Mouse (Mus musculus) midbrain, embryonic 11.5 days (tissue): ENCODE results near the gene 3110040M04Rik. TPM values are rescaled to one million over a fixed set of nuclear protein-coding genes. Genes with fewer than 3 reads are reported as not detected.

Experiments
- ATAC-seq: fragments of 200-750 bp; cut with Nextera tagmentation; 2 replicates; pipeline ENCODE4 v1.8.0; 2017; ENCODE audit warnings: moderate TSS enrichment, moderate library complexity; ENCODE audit not compliant: low FRiP score
- DNase-seq: peaks from one replicate; pipeline ENCODE4 v3.0.0; 2015; ENCODE audit warnings: low spot score; ENCODE audit errors: missing footprints
- H3K27ac ChIP-seq: fragments of 300-500 bp; sonication (generic); 2 replicates; pipeline ENCODE4 v1.5.1; 2014; ENCODE audit warnings: low read depth, low read length
- H3K27me3 ChIP-seq: fragments of 300-500 bp; sonication (generic); 2 replicates; pipeline ENCODE4 v1.6.1; 2014; ENCODE audit warnings: mild to moderate bottlenecking, low read length, moderate library complexity, mixed read lengths; ENCODE audit not compliant: control insufficient read depth, insufficient read depth
- H3K36me3 ChIP-seq: fragments of 300-500 bp; sonication (generic); 2 replicates; pipeline ENCODE4 v1.6.1; 2014; ENCODE audit warnings: mild to moderate bottlenecking, low read length, moderate library complexity, mixed read lengths; ENCODE audit not compliant: control insufficient read depth, insufficient read depth
- H3K4me1 ChIP-seq: fragments of 300-500 bp; sonication (generic); 2 replicates; pipeline ENCODE4 v1.6.1; 2014; ENCODE audit warnings: low read length; ENCODE audit not compliant: control insufficient read depth, insufficient read depth
- H3K4me2 ChIP-seq: fragments of 300-500 bp; sonication (generic); 2 replicates; pipeline ENCODE4 v1.6.1; 2014; ENCODE audit warnings: mild to moderate bottlenecking, moderate library complexity
- H3K4me3 ChIP-seq: fragments of 300-500 bp; sonication (generic); 2 replicates; pipeline ENCODE4 v1.5.1; 2014; ENCODE audit warnings: low read depth, low read length
- H3K9ac ChIP-seq: fragments of 300-500 bp; sonication (generic); 2 replicates; pipeline ENCODE4 v1.6.1; 2014; ENCODE audit warnings: low read length
- H3K9me3 ChIP-seq: fragments of 300-500 bp; sonication (generic); 2 replicates; pipeline ENCODE4 v1.6.1; 2016; ENCODE audit warnings: low read length; ENCODE audit not compliant: control insufficient read depth
- WGBS: fragments of 180-500 bp; shearing (Covaris S2); extraction: QIAGEN DNeasy Blood & Tissue Kit; methylation state at CpG from one replicate; pipeline ENCODE4 v1.1.7; 2014; 5-methylcytosine and 5-hydroxymethylcytosine counted together
- polyA plus RNA-seq: library from polyadenylated mRNA; unstranded; fragments of >200 nt; fragmentation: Nextera tagmentation; extraction: Ambion mirVana; gene quantifications from 2 replicates; pipeline ENCODE4 v1.2.1, GENCODE M21; 2014

Gene 3110040M04Rik
- polyA plus RNA-seq, 1 experiment from 2014 or later: 0.38 TPM

DNA sequence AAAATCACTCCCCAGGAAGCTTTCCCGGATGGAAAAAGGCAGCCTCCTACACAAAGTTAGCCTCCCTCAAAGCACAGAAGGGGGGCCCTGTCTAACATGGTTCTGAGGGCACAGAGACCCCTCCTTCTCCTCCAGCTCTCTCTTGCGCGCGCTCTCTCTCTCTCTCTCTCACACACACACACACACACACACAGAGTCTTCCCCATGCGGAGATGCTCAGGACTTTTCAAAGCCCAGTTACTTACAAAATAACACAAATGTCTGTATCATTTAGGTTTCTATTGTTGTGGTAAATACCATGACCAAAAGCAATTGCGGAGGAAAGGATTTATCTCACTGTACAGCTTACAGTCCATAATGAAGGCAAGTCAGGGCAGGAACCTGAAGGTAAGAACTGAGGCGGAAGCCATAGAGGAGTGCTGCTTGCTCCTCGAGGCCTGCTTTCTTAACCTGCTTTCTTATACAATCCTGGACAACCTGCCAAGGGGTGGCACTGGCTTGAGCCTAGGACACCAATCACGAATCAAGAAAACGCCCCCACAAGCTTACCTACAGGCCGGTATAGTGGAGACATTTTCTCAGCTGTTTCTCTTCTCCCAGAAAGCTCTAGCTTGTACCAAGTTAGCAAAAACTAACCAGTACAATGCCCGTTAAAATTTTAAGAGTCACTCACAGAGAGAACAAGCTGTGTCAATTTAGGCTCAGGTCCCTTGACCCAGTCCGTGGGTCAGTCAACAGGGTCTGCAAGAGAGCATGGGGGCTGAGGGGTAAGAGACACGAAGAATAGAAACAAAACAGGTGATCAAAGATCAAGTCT is 47.5 kb downstream of the 3110040M04Rik start:
- no peak overlapping the region for H3K4me2 ChIP-seq
- H3K36me3 ChIP-seq: no peaks in the 10 kb centered on the region
- no peak overlapping the region for H3K4me3 ChIP-seq
- 84% methylated on average over 14 of the region's 14 CpGs for WGBS
- no peaks in the 10 kb centered on the region for H3K27me3 ChIP-seq
- no peaks in the 10 kb centered on the region for H3K4me1 ChIP-seq
- ATAC-seq (peak; percentile 60; the same call in 1 of the 2 replicates), DNase-seq (peak; percentile 73)
- H3K27ac ChIP-seq: no peak overlapping the region
- no peaks in the 10 kb centered on the region for H3K9me3 ChIP-seq
- no peak overlapping the region for H3K9ac ChIP-seq

Other genes starting within 250 kb of the 3110040M04Rik start
- 6.0 and 7.8 TPM in 2 replicates for gene Hmcn1, start 210.7 kb upstream of the 3110040M04Rik start, polyA plus RNA-seq
- 0.52 and 0.75 TPM in 2 replicates for gene Gm47985, start 21.6 kb upstream of the 3110040M04Rik start, polyA plus RNA-seq
- gene Gm8947, start 11.7 kb upstream of the 3110040M04Rik start, polyA plus RNA-seq: 0.18 and 0.42 TPM in 2 replicates
- gene Gm47995, start 5.7 kb upstream of the 3110040M04Rik start, polyA plus RNA-seq: 0.36 TPM in 1 of 2 replicates, not detected in the other
- not detected in 2 replicates for gene Gm47996, start 6.0 kb downstream of the 3110040M04Rik start, polyA plus RNA-seq
- gene Ivns1abp, start 140.4 kb downstream of the 3110040M04Rik start, polyA plus RNA-seq: 434 and 473 TPM in 2 replicates
- gene Swt1, start 224.3 kb downstream of the 3110040M04Rik start, polyA plus RNA-seq: 23.6 and 27.8 TPM in 2 replicates
- 54.3 and 56.7 TPM in 2 replicates for gene Trmt1l, start 224.4 kb downstream of the 3110040M04Rik start, polyA plus RNA-seq